Mouse (Mus musculus) megakaryocyte, embryonic 14.5 days (primary cell): Measurements from ENCODE around the gene Ddx6.
"Not testable (repeated sequence)": the region's sequence is repeated elsewhere in the genome, so short reads cannot be mapped to it uniquely, and the experiment has no call there.

ENCODE experiments used
- FLI1 ChIP-seq: IDR thresholded peaks from 2 replicates; pipeline ENCODE4 v1.6.1; 2012; ENCODE audit warnings: low read length, inconsistent platforms, mixed read lengths
- GATA1 ChIP-seq: IDR thresholded peaks from 3 replicates; pipeline ENCODE4 v1.6.1; 2012; ENCODE audit warnings: mixed read lengths, low read length, inconsistent platforms, borderline replicate concordance

GRCm38 (mm10) chr9:44613081-44613480, 8.4 kb downstream of the Ddx6 start:
- not testable (repeated sequence) for TF ChIP-seq FLI1, GATA1
